Mouse (Mus musculus): ENCODE measurements around the gene Tnni3k.

Gene Tnni3k

DNA sequence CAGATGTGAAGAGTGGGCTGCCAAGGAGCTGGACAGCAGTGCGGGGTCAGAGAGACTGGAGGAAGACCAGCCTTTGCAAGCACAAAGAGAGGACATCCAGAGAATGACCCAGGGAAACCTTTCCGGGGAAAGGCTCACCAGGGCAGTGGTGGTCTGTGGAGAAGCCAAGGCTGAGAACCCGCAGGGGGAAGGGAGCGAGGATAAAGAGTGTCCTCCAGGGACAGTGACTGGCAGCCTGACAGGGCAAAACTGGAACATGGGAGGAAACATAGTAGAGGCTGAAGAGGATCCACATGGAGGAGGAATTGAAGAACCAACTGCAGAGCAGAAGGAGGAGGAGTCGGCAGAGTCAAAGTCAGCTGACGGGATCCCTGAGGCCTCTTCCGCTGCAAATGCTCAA is 291.1 kb downstream of the Tnni3k start:
- no peak for DNase-seq (ENCODE audit: inconsistent ontology term)

GRCm38 (mm10) chr3:154763374-154763773 is 291.8 kb downstream of the Tnni3k start:
- DNase-seq (ENCODE audit: inconsistent ontology term) = no peak

DNA sequence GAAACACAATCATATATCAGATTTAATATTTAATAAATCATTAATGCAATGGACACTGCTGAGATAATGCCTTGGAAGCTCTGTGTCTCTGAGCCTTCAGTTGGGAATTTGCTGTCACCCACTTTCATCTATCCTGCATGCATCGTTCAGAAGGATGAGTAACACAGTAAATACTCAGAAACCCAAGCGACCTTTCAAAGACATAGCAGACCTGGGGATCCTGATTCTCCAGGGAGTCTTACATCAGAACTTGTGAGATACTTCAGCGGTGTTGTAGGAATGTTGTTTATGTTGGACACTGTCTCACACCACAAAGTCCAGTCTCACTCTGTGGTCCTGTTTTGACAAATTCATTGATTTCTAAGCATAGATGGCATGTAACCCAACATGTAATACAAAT is 294.1 kb downstream of the Tnni3k start:
- DNase-seq (ENCODE audit: inconsistent ontology term) = no peak

GRCm38 (mm10) chr3:154758089-154758488 is 297.1 kb downstream of the Tnni3k start:
- DNase-seq (ENCODE audit: inconsistent ontology term) = no peak

- DNase-seq (ENCODE audit: inconsistent ontology term) = no peak
Measured at GRCm38 (mm10) chr3:154755225-154755624, 300.0 kb downstream of the Tnni3k start.

DNA sequence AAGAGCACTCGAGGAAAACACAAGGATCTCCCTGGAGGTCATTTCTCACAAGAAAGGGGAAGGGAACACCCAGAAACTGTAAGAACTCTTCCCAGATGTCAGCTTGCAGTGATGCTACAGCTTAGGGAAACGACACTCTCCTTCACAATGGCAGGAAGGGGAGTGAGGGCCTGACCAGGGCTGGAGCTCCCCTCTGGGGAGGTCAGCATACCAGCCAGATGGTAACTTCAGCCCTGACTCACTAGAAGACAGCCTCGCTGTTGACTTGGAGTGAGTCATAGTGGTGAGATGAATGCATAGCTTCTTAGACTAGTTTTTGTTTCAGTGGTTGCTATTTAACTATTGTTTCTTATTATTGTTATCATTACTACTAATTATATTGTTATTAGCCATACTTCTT is 300.7 kb downstream of the Tnni3k start:
- peak; percentile 64 for DNase-seq (ENCODE audit: inconsistent ontology term)

DNA sequence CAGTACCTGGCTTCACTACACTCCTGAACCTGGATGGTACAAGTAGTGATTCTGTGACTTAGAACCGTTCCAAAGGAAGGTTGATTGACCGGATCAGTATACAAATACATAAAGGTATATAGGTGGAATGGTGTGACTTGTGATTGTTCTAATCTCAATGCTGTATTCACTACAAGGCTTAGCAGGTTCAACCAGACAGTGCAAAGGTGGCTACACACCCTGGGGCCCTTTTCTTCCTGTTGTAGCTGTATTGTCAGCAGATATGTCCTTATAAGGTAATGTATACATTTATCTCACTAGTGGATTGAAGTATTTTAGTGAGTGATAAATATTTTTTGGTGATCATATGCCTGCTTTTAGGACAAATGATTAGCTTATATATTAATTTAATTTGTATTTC is 310.9 kb downstream of the Tnni3k start:
- no peak for DNase-seq (ENCODE audit: inconsistent ontology term)

DNA sequence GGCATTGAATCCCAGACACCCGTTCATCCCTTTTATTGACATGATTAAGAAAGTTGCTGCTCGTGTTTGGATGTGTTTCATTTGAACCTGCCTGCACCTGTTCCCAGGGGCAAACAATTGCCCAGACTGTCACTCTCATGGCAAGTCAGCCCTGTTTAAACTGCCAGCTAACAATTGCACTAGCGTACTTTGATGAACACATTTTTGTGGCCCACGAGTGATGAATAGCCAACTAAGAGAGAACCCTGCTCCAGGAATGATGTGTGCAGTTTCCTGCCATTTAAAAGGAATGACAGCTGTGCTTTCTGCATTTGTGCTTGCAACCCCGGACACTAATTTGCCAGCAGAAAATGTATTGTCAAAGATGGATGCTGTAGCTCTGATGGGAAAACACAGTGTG is 312.3 kb downstream of the Tnni3k start:
- peak; percentile 47 for DNase-seq (ENCODE audit: inconsistent ontology term)

- no peak for DNase-seq (ENCODE audit: inconsistent ontology term)
Measured at GRCm38 (mm10) chr3:154741496-154741895, 313.7 kb downstream of the Tnni3k start.

All from Muller cell, postnatal 12 days (primary cell).